Mouse (Mus musculus): Measurements from ENCODE around the gene Dact2. TPM values are rescaled to one million over a fixed set of nuclear protein-coding genes. Genes with fewer than 3 reads are reported as not detected.

The Dact2 gene
- not detected in 2 replicates for polyA plus RNA-seq (2012; ENCODE audit: insufficient read depth, insufficient read length, missing spikeins)

GRCm38 (mm10) chr17:14204061-14204460, at the start of gene Dact2:
Gene Dact2, minus strand, starts transcription at chr17:14204304.
- H3K4me3 ChIP-seq (ENCODE audit: insufficient read depth, low read length): no peak within 1 kb of the TSS
- TF ChIP-seq POLR2A (IDR thresholded peaks at IDR 0.05; ENCODE audit: borderline replicate concordance, low read depth, low read length) (no peak), CTCF (IDR thresholded peaks at IDR 0.05; ENCODE audit: low read depth, low read length) (no peak)
- no peaks in the 10 kb centered on the region for H3K4me1 ChIP-seq (ENCODE audit: control insufficient read depth, insufficient read depth, low read length)
- no peak within 1 kb of the TSS for H3K27ac ChIP-seq (ENCODE audit: insufficient read depth, low read depth, low read length)

- H3K27ac ChIP-seq (ENCODE audit: insufficient read depth, low read depth, low read length): no peak overlapping the region
- H3K4me1 ChIP-seq (ENCODE audit: control insufficient read depth, insufficient read depth, low read length): no peaks in the 10 kb centered on the region
These were observed 48.4 kb upstream of the Dact2 start for GRCm38 (mm10) chr17:14252456-14252855.

GRCm38 (mm10) chr17:14250401-14250800, 46.3 kb upstream of the Dact2 start:
- H3K27ac ChIP-seq (ENCODE audit: insufficient read depth, low read depth, low read length): no peak overlapping the region
- H3K4me1 ChIP-seq (ENCODE audit: control insufficient read depth, insufficient read depth, low read length): no peaks in the 10 kb centered on the region
- TF ChIP-seq CTCF (IDR thresholded peaks at IDR 0.05; ENCODE audit: low read depth, low read length) (no peak), POLR2A (IDR thresholded peaks at IDR 0.05; ENCODE audit: borderline replicate concordance, low read depth, low read length) (no peak)
- no peak overlapping the region for H3K4me3 ChIP-seq (ENCODE audit: insufficient read depth, low read length)

More at GRCm38 (mm10) chr17:14252456-14252855, 48.4 kb upstream of the Dact2 start:
- no peak overlapping the region for H3K4me3 ChIP-seq (ENCODE audit: insufficient read depth, low read length)
- TF ChIP-seq CTCF (IDR thresholded peaks at IDR 0.05; ENCODE audit: low read depth, low read length) (no peak), POLR2A (IDR thresholded peaks at IDR 0.05; ENCODE audit: borderline replicate concordance, low read depth, low read length) (no peak)

GRCm38 (mm10) chr17:14249595-14249994, 45.5 kb upstream of the Dact2 start:
- no peak for TF ChIP-seq POLR2A (IDR thresholded peaks at IDR 0.05; ENCODE audit: borderline replicate concordance, low read depth, low read length)
- H3K27ac ChIP-seq (ENCODE audit: insufficient read depth, low read depth, low read length): no peak overlapping the region
- H3K4me1 ChIP-seq (ENCODE audit: control insufficient read depth, insufficient read depth, low read length): no peaks in the 10 kb centered on the region
- no peak overlapping the region for H3K4me3 ChIP-seq (ENCODE audit: insufficient read depth, low read length)

GRCm38 (mm10) chr17:14247931-14248330, 43.8 kb upstream of the Dact2 start:
- Histone ChIP-seq H3K4me3 (ENCODE audit: insufficient read depth, low read length) (no peak overlapping the region), H3K27ac (ENCODE audit: insufficient read depth, low read depth, low read length) (no peak overlapping the region), H3K4me1 (ENCODE audit: control insufficient read depth, insufficient read depth, low read length) (no peaks in the 10 kb centered on the region)
- TF ChIP-seq CTCF (IDR thresholded peaks at IDR 0.05; ENCODE audit: low read depth, low read length) (no peak), POLR2A (IDR thresholded peaks at IDR 0.05; ENCODE audit: borderline replicate concordance, low read depth, low read length) (no peak)

- TF ChIP-seq POLR2A (IDR thresholded peaks at IDR 0.05; ENCODE audit: borderline replicate concordance, low read depth, low read length) (no peak), CTCF (IDR thresholded peaks at IDR 0.05; ENCODE audit: low read depth, low read length) (no peak)
- Histone ChIP-seq H3K4me1 (ENCODE audit: control insufficient read depth, insufficient read depth, low read length) (no peaks in the 10 kb centered on the region), H3K4me3 (ENCODE audit: insufficient read depth, low read length) (no peak overlapping the region), H3K27ac (ENCODE audit: insufficient read depth, low read depth, low read length) (no peak overlapping the region)
These were observed 42.2 kb upstream of the Dact2 start for GRCm38 (mm10) chr17:14246266-14246665.

GRCm38 (mm10) chr17:14244195-14244965, 40.3 kb upstream of the Dact2 start:
- H3K4me3 ChIP-seq (ENCODE audit: insufficient read depth, low read length): no peak overlapping the region
- no peak for TF ChIP-seq CTCF (IDR thresholded peaks at IDR 0.05; ENCODE audit: low read depth, low read length)
- TF ChIP-seq POLR2A (IDR thresholded peaks at IDR 0.05; ENCODE audit: borderline replicate concordance, low read depth, low read length): no peak
- no peak overlapping the region for H3K27ac ChIP-seq (ENCODE audit: insufficient read depth, low read depth, low read length)
- H3K4me1 ChIP-seq (ENCODE audit: control insufficient read depth, insufficient read depth, low read length): no peaks in the 10 kb centered on the region

GRCm38 (mm10) chr17:14242634-14243033, 38.5 kb upstream of the Dact2 start:
- H3K4me1 ChIP-seq (ENCODE audit: control insufficient read depth, insufficient read depth, low read length): no peaks in the 10 kb centered on the region
- TF ChIP-seq POLR2A (IDR thresholded peaks at IDR 0.05; ENCODE audit: borderline replicate concordance, low read depth, low read length) (no peak), CTCF (IDR thresholded peaks at IDR 0.05; ENCODE audit: low read depth, low read length) (no peak)

GRCm38 (mm10) chr17:14239960-14240359, 35.9 kb upstream of the Dact2 start:
- H3K4me1 ChIP-seq (ENCODE audit: control insufficient read depth, insufficient read depth, low read length): no peaks in the 10 kb centered on the region
- H3K27ac ChIP-seq (ENCODE audit: insufficient read depth, low read depth, low read length): no peak overlapping the region
- TF ChIP-seq CTCF (IDR thresholded peaks at IDR 0.05; ENCODE audit: low read depth, low read length): no peak
- TF ChIP-seq POLR2A (IDR thresholded peaks at IDR 0.05; ENCODE audit: borderline replicate concordance, low read depth, low read length): no peak
- no peak overlapping the region for H3K4me3 ChIP-seq (ENCODE audit: insufficient read depth, low read length)

More at GRCm38 (mm10) chr17:14242634-14243033, 38.5 kb upstream of the Dact2 start:
- H3K27ac ChIP-seq (ENCODE audit: insufficient read depth, low read depth, low read length): no peak overlapping the region
- no peak overlapping the region for H3K4me3 ChIP-seq (ENCODE audit: insufficient read depth, low read length)

GRCm38 (mm10) chr17:14237134-14237533, 33.0 kb upstream of the Dact2 start:
- no peak for TF ChIP-seq CTCF (IDR thresholded peaks at IDR 0.05; ENCODE audit: low read depth, low read length)
- no peak for TF ChIP-seq POLR2A (IDR thresholded peaks at IDR 0.05; ENCODE audit: borderline replicate concordance, low read depth, low read length)
- no peak overlapping the region for H3K4me3 ChIP-seq (ENCODE audit: insufficient read depth, low read length)
- no peaks in the 10 kb centered on the region for H3K4me1 ChIP-seq (ENCODE audit: control insufficient read depth, insufficient read depth, low read length)
- H3K27ac ChIP-seq (ENCODE audit: insufficient read depth, low read depth, low read length): no peak overlapping the region

Data from bone marrow macrophage, adult 2 months (primary cell).